Mouse (Mus musculus): ENCODE measurements around the gene Cd52. TPM values are rescaled to one million over a fixed set of nuclear protein-coding genes. Genes with fewer than 3 reads are reported as not detected.

Gene Cd52
- polyA plus RNA-seq, 1 experiment from 2014 or later: 18.9 TPM

GRCm38 (mm10) chr4:134097015-134097608 is 2.2 kb upstream of the Cd52 start:
- Histone ChIP-seq H3K27ac (no peak overlapping the region), H3K27me3 (ENCODE audit: insufficient read depth, low read length) (no peaks in the 10 kb centered on the region), H3K4me3 (replicated peaks; ENCODE audit: low read depth, low read length) (no peak overlapping the region), H3K4me1 (replicated peaks; ENCODE audit: insufficient read depth, low read length) (no peaks in the 10 kb centered on the region), H3K9ac (ENCODE audit: low read depth, low read length) (no peak overlapping the region), H3K36me3 (ENCODE audit: insufficient read depth, low read length) (no peaks in the 10 kb centered on the region), H3K4me2 (ENCODE audit: low read length) (no peak overlapping the region), H3K9me3 (replicated peaks; ENCODE audit: low read length) (no peaks in the 10 kb centered on the region)
- no peak for TF ChIP-seq CTCF (IDR thresholded peaks at IDR 0.05; ENCODE audit: low read depth)
- 74% methylated on average over 5 of the region's 5 CpGs for WGBS
- no peak for DNase-seq (ENCODE audit: low spot score)
- ATAC-seq (replicated peaks; ENCODE audit: low FRiP score, low read depth): no peak

GRCm38 (mm10) chr4:134096120-134096519 is 1.2 kb upstream of the Cd52 start:
- no peak overlapping the region for H3K27ac ChIP-seq
- H3K4me2 ChIP-seq (ENCODE audit: low read length): no peak overlapping the region
- no peak overlapping the region for H3K9ac ChIP-seq (ENCODE audit: low read depth, low read length)
- ATAC-seq (replicated peaks; ENCODE audit: low FRiP score, low read depth): no peak
- no peak for TF ChIP-seq CTCF (IDR thresholded peaks at IDR 0.05; ENCODE audit: low read depth)
- no peak overlapping the region for H3K4me3 ChIP-seq (replicated peaks; ENCODE audit: low read depth, low read length)
- no peaks in the 10 kb centered on the region for H3K36me3 ChIP-seq (ENCODE audit: insufficient read depth, low read length)
- 86% methylated on average over 3 of the region's 3 CpGs for WGBS
- H3K4me1 ChIP-seq (replicated peaks; ENCODE audit: insufficient read depth, low read length): no peaks in the 10 kb centered on the region
- DNase-seq (ENCODE audit: low spot score): no peak
- H3K27me3 ChIP-seq (ENCODE audit: insufficient read depth, low read length): no peaks in the 10 kb centered on the region
- H3K9me3 ChIP-seq (replicated peaks; ENCODE audit: low read length): no peaks in the 10 kb centered on the region

DNA sequence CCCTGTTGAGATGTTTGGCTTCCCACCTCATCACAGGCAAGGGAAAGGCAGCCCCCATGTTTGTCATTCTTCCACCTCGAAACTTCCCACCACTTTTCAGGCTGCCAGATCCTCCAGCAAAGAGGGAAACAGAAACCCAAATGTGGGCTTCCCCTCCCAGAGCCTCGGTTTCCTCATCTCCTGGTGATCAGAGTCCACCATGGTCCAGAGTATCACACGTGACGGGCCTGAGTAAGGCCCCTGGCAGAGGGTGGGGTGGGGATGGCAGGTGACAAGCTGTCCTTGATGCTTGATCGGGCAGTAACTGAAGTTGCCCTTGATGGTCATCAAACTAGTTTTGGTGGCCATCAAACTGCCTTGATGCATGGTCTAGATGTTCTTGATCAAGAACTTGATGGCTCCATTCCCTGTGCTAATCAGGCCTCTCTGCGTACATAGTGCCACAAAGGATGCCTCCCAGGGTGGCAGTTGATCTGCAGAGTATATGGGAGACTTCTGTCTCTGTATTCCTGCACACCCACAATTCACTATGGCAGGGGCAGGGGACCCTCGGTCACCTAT is 798 bp downstream of the Cd52 start:
- no peak for TF ChIP-seq CTCF (IDR thresholded peaks at IDR 0.05; ENCODE audit: low read depth)
- Histone ChIP-seq H3K4me2 (ENCODE audit: low read length) (no peak overlapping the region), H3K9ac (ENCODE audit: low read depth, low read length) (no peak overlapping the region), H3K27ac (no peak overlapping the region), H3K36me3 (ENCODE audit: insufficient read depth, low read length) (no peaks in the 10 kb centered on the region), H3K9me3 (replicated peaks; ENCODE audit: low read length) (no peaks in the 10 kb centered on the region), H3K27me3 (ENCODE audit: insufficient read depth, low read length) (no peaks in the 10 kb centered on the region), H3K4me3 (replicated peaks; ENCODE audit: low read depth, low read length) (no peak overlapping the region), H3K4me1 (replicated peaks; ENCODE audit: insufficient read depth, low read length) (no peaks in the 10 kb centered on the region)
- DNase-seq (ENCODE audit: low spot score) (no peak), ATAC-seq (replicated peaks; ENCODE audit: low FRiP score, low read depth) (no peak)
- 87% methylated on average over 7 of the region's 7 CpGs for WGBS

DNA sequence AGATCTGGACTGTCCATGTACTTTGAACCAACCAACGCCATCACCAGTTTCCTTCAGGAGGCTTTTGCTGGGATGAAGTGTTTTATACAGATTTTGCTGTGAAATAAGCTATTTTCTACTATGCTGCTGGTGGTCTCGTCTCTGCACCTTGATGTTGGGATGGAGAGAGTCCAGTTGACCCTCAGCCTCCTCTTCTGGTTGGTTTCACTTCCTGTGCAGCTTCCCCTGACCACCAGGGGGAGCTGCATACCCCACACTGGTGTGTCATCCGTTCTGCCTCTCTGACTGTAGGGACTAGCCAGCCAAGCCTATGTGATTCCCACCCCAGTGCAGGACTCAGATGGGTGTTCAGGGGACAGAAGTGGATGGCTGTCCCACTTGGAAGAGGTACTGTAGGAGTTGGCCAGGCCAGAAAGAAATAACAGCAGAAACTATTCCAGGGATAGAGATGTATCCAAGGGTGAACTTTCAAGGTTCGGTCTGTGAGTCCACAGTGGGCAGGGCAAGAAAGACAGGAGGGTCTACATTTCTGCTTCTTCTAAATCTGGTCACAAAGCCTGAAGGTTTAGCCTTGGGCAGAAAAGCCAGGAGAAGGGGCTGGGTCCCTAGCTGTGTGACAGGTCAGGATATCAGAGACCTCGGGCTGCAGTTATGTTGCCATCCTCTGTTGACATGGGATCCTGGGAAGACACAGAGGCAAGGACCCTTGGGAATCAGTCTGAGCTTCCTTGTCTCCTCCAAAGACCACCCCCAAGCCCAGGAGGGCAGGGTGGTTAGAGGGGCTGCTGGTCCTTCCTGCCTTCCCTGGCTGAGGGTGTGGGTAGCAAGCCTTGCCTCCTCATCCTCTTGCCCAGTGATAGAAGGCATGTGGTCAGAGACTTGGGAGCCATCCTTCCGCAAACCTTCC is 2.2 kb downstream of the Cd52 start:
- no peak overlapping the region for H3K4me3 ChIP-seq (replicated peaks; ENCODE audit: low read depth, low read length)
- TF ChIP-seq CTCF (IDR thresholded peaks at IDR 0.05; ENCODE audit: low read depth): peak; percentile 80
- no peak overlapping the region for H3K9ac ChIP-seq (ENCODE audit: low read depth, low read length)
- peak; percentile 64 for DNase-seq (ENCODE audit: low spot score)
- H3K36me3 ChIP-seq (ENCODE audit: insufficient read depth, low read length): no peaks in the 10 kb centered on the region
- 71% methylated on average over 6 of the region's 6 CpGs for WGBS
- no peaks in the 10 kb centered on the region for H3K9me3 ChIP-seq (replicated peaks; ENCODE audit: low read length)
- no peaks in the 10 kb centered on the region for H3K4me1 ChIP-seq (replicated peaks; ENCODE audit: insufficient read depth, low read length)
- ATAC-seq (replicated peaks; ENCODE audit: low FRiP score, low read depth): 0 out of 2 replicates have a peak, but pooled peaks have one; percentile 26
- H3K4me2 ChIP-seq (ENCODE audit: low read length): no peak overlapping the region
- H3K27me3 ChIP-seq (ENCODE audit: insufficient read depth, low read length): no peaks in the 10 kb centered on the region
- no peak overlapping the region for H3K27ac ChIP-seq

- 85% methylated on average over 6 of the region's 6 CpGs for WGBS
Observed at GRCm38 (mm10) chr4:134091225-134091529, 3.7 kb downstream of the Cd52 start.

GRCm38 (mm10) chr4:134090521-134091224 is 4.2 kb downstream of the Cd52 start:
- ATAC-seq (replicated peaks; ENCODE audit: low FRiP score, low read depth) (no peak), DNase-seq (ENCODE audit: low spot score) (no peak)
- no peaks in the 10 kb centered on the region for H3K4me1 ChIP-seq (replicated peaks; ENCODE audit: insufficient read depth, low read length)
- H3K36me3 ChIP-seq (ENCODE audit: insufficient read depth, low read length): no peaks in the 10 kb centered on the region
- no peak overlapping the region for H3K4me2 ChIP-seq (ENCODE audit: low read length)
- H3K27me3 ChIP-seq (ENCODE audit: insufficient read depth, low read length): no peaks in the 10 kb centered on the region
- no peak overlapping the region for H3K4me3 ChIP-seq (replicated peaks; ENCODE audit: low read depth, low read length)
- H3K9ac ChIP-seq (ENCODE audit: low read depth, low read length): no peak overlapping the region
- 83% methylated on average over 16 of the region's 16 CpGs for WGBS
- no peak for TF ChIP-seq CTCF (IDR thresholded peaks at IDR 0.05; ENCODE audit: low read depth)
- H3K27ac ChIP-seq: no peak overlapping the region
- H3K9me3 ChIP-seq (replicated peaks; ENCODE audit: low read length): no peaks in the 10 kb centered on the region

More at GRCm38 (mm10) chr4:134091225-134091529, 3.7 kb downstream of the Cd52 start:
- H3K4me2 ChIP-seq (ENCODE audit: low read length): no peak overlapping the region
- TF ChIP-seq CTCF (IDR thresholded peaks at IDR 0.05; ENCODE audit: low read depth): no peak
- H3K27ac ChIP-seq: no peak overlapping the region
- H3K27me3 ChIP-seq (ENCODE audit: insufficient read depth, low read length): no peaks in the 10 kb centered on the region
- H3K4me3 ChIP-seq (replicated peaks; ENCODE audit: low read depth, low read length): no peak overlapping the region
- no peak overlapping the region for H3K9ac ChIP-seq (ENCODE audit: low read depth, low read length)
- DNase-seq (ENCODE audit: low spot score) (no peak), ATAC-seq (replicated peaks; ENCODE audit: low FRiP score, low read depth) (no peak)
- no peaks in the 10 kb centered on the region for H3K36me3 ChIP-seq (ENCODE audit: insufficient read depth, low read length)
- no peaks in the 10 kb centered on the region for H3K4me1 ChIP-seq (replicated peaks; ENCODE audit: insufficient read depth, low read length)
- no peaks in the 10 kb centered on the region for H3K9me3 ChIP-seq (replicated peaks; ENCODE audit: low read length)

Measured in kidney, postnatal 0 days (tissue).